Mouse (Mus musculus) hindbrain, embryonic 12.5 days (tissue): Measurements from ENCODE around the gene Mtpn. TPM values are rescaled to one million over a fixed set of nuclear protein-coding genes. Genes with fewer than 3 reads are reported as not detected.
A peak's percentile ranks its signal among the peaks of the same experiment; 100 is the strongest.

ENCODE experiments used
- ATAC-seq: fragments of 200-750 bp; cut with Nextera tagmentation; 2 replicates; pipeline ENCODE4 v1.8.0; 2017; ENCODE audit warnings: moderate TSS enrichment; ENCODE audit not compliant: low FRiP score
- H3K27ac ChIP-seq: fragments of 300-500 bp; sonication (generic); 2 replicates; pipeline ENCODE4 v1.5.1; 2016; ENCODE audit warnings: mild to moderate bottlenecking
- H3K27me3 ChIP-seq: fragments of 300-500 bp; sonication (generic); 2 replicates; pipeline ENCODE4 v1.6.1; 2016; ENCODE audit warnings: mild to moderate bottlenecking
- H3K36me3 ChIP-seq: fragments of 300-500 bp; sonication (generic); 2 replicates; pipeline ENCODE4 v1.6.1; 2016; ENCODE audit warnings: mild to moderate bottlenecking
- H3K4me1 ChIP-seq: fragments of 300-500 bp; sonication (generic); 2 replicates; pipeline ENCODE4 v1.6.1; 2016
- H3K4me2 ChIP-seq: fragments of 300-500 bp; sonication (generic); replicated peaks from 2 replicates; pipeline ENCODE4 v1.6.1; 2016; ENCODE audit warnings: mild to moderate bottlenecking
- H3K4me3 ChIP-seq: fragments of 300-500 bp; sonication (generic); 2 replicates; pipeline ENCODE4 v1.5.1; 2016; ENCODE audit warnings: mild to moderate bottlenecking
- H3K9ac ChIP-seq: fragments of 300-500 bp; sonication (generic); 2 replicates; pipeline ENCODE4 v1.6.1; 2016; ENCODE audit warnings: mild to moderate bottlenecking, moderate library complexity
- H3K9me3 ChIP-seq: fragments of 300-500 bp; sonication (generic); replicated peaks from 2 replicates; pipeline ENCODE4 v1.6.1; 2016; ENCODE audit warnings: mild to moderate bottlenecking
- WGBS: fragments of 180-500 bp; shearing (Covaris S2); methylation state at CpG from one replicate; pipeline ENCODE4 v1.1.7; 2016; 5-methylcytosine and 5-hydroxymethylcytosine counted together
- polyA plus RNA-seq: library from polyadenylated mRNA; unstranded; fragments of >200 nt; fragmentation: Nextera tagmentation; extraction: Ambion mirVana; gene quantifications from 2 replicates; pipeline ENCODE4 v1.2.1, GENCODE M21; 2016

Gene Mtpn
- polyA plus RNA-seq: 171 and 183 TPM in 2 replicates

DNA sequence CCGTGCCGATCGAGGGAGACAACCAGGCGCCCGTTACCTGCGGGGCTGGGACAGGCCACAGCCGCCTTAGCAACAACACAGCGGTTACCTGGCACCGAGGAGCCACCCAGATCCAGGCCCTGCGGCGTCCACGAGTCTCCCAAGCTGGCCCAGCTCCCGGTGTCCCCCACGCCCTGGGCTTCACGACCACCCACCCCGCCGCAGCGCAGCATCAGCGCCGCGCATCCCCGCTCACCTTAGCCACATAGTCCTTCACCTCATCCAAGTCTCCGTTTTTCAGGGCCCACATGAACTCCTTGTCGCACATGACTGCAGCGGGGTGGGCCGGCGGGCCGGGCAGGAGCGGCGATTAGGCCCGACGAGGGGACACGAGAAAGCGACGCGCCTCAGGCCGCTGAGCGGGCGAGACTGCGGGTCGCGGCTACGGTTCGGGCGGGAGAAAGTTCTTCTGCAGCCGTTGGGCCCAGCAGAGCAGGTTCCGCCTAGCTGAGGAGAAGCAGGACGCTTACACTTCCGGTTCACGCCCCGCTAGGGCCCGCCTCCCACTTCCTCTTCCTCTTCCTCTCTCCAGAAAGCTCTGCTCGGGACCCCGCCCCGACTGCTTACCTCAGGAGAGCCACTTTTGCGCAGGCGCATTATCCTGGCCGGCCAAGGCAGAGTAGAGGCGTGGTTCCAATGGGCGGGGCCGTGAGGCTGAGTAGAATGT is at the start of gene Mtpn:
Mtpn (minus strand) TSS at position 585 of the 706 bp plus-strand sequence.
- H3K27me3 ChIP-seq: no peaks in the 10 kb centered on the region
- H3K36me3 ChIP-seq: no peaks in the 10 kb centered on the region
- H3K9me3 ChIP-seq: no peaks in the 10 kb centered on the region
- WGBS: under 1% methylated on average over 61 of the region's 61 CpGs
- peak within 1 kb of the TSS; percentile 60 for H3K4me2 ChIP-seq
- H3K27ac ChIP-seq: peak within 1 kb of the TSS; percentile 81
- peaks cover 11% of the 10 kb centered on the region for H3K4me1 ChIP-seq
- ATAC-seq: peak; percentile 100
- peak within 1 kb of the TSS; percentile 95 for H3K4me3 ChIP-seq
- H3K9ac ChIP-seq: peak within 1 kb of the TSS; percentile 91

DNA sequence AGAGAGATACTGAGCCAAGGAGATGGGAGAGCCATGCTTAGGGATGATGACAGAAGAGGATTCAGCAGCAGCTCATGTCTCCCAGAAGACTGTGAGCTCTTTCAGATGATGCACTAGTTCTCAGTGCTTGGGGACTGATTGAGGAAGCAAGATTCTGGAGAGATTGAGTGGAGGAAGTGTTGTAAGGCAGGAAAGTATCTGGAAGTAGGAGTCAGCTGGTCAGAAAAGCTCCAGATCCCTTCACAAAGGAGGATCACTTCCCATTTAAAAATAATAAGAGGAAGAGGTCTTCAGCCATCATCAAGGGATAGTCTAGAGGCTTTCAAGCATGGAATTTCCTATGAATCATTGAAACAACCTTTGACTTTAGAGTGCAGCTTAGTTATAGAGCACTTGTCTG is 29.0 kb upstream of the Mtpn start:
- Histone ChIP-seq H3K27ac (no peak overlapping the region), H3K4me2 (no peak overlapping the region), H3K4me1 (no peaks in the 10 kb centered on the region), H3K27me3 (no peaks in the 10 kb centered on the region), H3K4me3 (no peak overlapping the region), H3K9ac (no peak overlapping the region), H3K36me3 (no peaks in the 10 kb centered on the region), H3K9me3 (no peaks in the 10 kb centered on the region)
- no peak for ATAC-seq

DNA sequence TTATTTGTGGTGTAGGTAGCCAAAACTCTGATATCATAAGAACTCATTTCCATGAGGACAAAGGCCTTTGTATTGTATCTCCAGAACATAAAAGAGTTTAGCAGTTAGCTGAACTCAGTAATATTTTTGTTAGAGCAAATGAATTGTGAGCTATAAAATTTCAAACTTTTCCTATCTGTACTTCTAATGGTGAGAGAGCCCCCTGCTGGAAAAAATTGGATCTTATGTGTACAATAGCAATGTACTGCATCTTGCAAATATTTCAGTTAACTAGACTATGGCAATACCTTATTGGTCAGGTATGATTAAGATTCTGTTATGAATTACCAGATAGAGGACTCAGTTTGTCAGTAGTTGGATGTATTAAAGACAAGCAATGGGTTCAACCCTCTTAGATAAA is 28.1 kb upstream of the Mtpn start:
- Histone ChIP-seq H3K27ac (no peak overlapping the region), H3K9me3 (no peaks in the 10 kb centered on the region), H3K27me3 (no peaks in the 10 kb centered on the region), H3K4me3 (no peak overlapping the region), H3K36me3 (no peaks in the 10 kb centered on the region), H3K4me2 (no peak overlapping the region), H3K9ac (no peak overlapping the region), H3K4me1 (no peaks in the 10 kb centered on the region)
- no peak for ATAC-seq

DNA sequence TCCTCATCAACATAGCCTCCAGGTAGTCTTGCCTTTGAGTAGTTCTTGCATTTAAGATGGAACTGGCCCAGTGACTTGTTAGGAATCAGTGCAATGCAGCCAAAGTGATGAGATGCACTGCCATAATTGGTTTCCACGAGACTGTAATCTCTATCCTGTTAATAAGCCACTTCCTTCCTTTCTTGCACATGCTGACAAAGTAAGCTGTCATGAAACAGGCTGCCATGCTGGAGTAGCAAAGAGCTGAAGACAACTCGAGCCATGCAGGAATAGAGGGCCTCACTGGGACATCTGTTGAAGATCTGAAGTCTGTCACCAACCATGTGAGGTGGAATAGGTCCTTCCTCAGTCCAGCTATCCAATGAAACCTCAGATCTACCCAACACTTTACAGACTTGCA is 20.3 kb upstream of the Mtpn start:
- Histone ChIP-seq H3K4me1 (no peaks in the 10 kb centered on the region), H3K36me3 (no peaks in the 10 kb centered on the region), H3K4me3 (no peak overlapping the region), H3K9me3 (no peaks in the 10 kb centered on the region), H3K9ac (no peak overlapping the region), H3K4me2 (no peak overlapping the region), H3K27me3 (no peaks in the 10 kb centered on the region), H3K27ac (no peak overlapping the region)
- no peak for ATAC-seq
- 78% methylated on average over 2 of the region's 2 CpGs for WGBS

DNA sequence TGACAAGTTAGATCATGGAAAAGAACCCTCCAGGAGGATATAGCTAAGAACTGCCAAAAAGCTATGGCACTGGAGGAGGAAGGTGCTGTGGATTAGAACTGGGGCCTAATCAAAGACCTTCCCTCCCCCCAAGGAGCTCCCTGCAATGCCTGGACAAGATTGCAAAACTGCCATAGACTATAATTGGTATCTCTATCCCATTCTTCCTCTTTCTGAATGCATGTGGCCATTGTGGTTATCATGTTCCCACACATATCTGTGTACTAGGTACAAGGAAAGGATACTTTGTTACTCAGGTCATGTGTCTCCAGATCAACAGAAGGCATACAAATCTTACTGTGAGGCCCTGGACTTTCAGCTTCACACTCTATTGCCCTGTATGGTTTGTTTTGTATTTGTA is 4.7 kb upstream of the Mtpn start:
- Histone ChIP-seq H3K27me3 (no peaks in the 10 kb centered on the region), H3K36me3 (no peaks in the 10 kb centered on the region), H3K4me1 (no peaks in the 10 kb centered on the region), H3K9me3 (no peaks in the 10 kb centered on the region), H3K27ac (no peak overlapping the region), H3K9ac (no peak overlapping the region), H3K4me2 (no peak overlapping the region), H3K4me3 (no peak overlapping the region)
- ATAC-seq: no peak

DNA sequence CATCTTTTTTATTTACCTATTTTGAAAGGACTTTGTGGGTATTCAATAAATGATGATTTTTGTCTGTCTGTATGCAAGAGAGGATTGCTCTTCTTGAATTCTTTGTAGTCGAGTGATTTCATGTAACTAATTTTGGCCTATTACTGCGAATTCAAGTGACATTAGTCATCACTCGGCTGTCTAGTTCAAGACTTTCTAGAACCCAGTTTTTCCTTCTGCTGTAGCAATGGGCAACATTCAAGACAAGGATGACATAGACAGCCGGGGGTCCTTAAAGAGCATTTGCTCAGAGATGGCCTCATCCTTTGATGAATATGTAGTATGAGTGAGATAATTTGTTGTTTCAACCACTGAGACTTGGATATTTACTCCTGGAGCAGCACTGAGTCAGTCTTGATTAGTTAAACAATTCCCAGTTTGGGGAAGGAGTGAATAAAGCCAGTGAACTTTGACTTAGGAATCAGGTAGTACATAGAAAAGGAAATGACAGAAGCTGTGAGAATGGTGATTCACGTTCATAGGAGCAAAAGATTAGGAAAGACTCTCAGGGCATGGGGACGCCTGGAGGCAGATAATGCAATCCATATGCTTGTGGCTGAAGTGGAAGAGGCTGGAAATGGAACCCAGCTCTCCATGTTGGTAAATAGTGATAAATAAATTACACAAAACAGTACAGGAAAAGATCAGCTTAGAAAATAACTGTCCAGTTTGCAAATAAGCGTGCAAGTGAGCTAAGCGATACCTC is 3.1 kb upstream of the Mtpn start:
- WGBS: 83% methylated on average over 8 of the region's 8 CpGs
- H3K9ac ChIP-seq: no peak overlapping the region

DNA sequence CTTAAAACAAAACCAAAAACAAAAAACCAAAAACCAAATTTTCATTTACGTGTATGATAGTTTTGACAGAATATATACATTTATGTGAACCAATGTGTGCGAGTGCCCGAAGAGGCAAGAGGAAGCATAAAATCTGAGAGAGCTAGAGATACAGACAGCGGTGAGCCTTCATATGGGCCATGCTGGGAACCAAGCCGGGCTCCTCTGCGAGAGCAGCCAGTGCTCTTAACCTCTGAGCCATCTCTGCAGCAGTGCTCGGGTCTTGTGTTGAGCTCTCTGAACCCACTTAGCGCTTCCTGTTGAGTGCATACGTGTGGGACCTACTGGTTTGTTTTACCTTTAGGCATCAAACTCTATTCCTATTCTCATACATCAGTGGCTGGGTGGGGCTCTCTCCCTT is 689 bp upstream of the Mtpn start:
- Histone ChIP-seq H3K36me3 (no peaks in the 10 kb centered on the region), H3K27ac (no peak overlapping the region), H3K9ac (no peak overlapping the region), H3K4me3 (no peak overlapping the region), H3K4me2 (no peak overlapping the region), H3K4me1 (peaks cover 11% of the 10 kb centered on the region), H3K27me3 (no peaks in the 10 kb centered on the region), H3K9me3 (no peaks in the 10 kb centered on the region)
- WGBS: 92% methylated on average over 9 of the region's 9 CpGs
- ATAC-seq: no peak

More for the DNA sequence above, 3.1 kb upstream of the Mtpn start:
- H3K4me2 ChIP-seq: no peak overlapping the region
- H3K27me3 ChIP-seq: no peaks in the 10 kb centered on the region
- H3K4me3 ChIP-seq: no peak overlapping the region
- H3K27ac ChIP-seq: no peak overlapping the region
- H3K9me3 ChIP-seq: no peaks in the 10 kb centered on the region
- peaks cover 10% of the 10 kb centered on the region for H3K4me1 ChIP-seq
- ATAC-seq: no peak
- H3K36me3 ChIP-seq: no peaks in the 10 kb centered on the region

DNA sequence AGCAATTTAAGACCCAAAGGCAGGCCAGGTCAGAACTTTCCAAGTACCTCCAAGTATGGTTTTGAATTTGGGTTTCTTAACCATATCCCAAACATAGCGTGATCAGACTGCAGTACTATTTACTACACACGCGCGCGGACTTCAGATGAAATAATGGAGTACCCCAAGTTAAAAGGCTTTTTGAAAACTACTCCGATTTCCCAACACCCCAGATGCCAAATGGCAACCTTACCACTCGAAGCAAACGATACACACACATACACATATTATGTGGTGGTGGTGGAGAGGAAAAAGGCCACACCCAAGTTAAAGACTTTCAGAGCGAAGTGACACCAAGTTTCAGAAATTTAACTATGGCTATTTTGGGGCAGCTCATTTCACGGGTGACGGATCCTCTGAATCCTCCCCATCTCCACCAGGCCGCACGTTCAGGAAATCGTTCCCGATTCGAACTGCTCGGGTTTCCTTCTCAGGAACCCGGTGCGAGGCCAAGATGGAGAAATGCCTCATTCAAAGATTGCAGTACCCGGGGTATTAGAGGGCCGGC is 858 bp downstream of the Mtpn start:
- H3K4me1 ChIP-seq: peaks cover 11% of the 10 kb centered on the region
- no peaks in the 10 kb centered on the region for H3K9me3 ChIP-seq
- peak overlapping the region; percentile 81; the same call in 1 of the 2 replicates for H3K27ac ChIP-seq
- H3K4me2 ChIP-seq: peak overlapping the region; percentile 60
- H3K27me3 ChIP-seq: no peaks in the 10 kb centered on the region
- H3K4me3 ChIP-seq: peak overlapping the region; percentile 95
- no peaks in the 10 kb centered on the region for H3K36me3 ChIP-seq
- WGBS: 6% methylated on average over 21 of the region's 21 CpGs
- no peak for ATAC-seq
- H3K9ac ChIP-seq: peak overlapping the region; percentile 91

DNA sequence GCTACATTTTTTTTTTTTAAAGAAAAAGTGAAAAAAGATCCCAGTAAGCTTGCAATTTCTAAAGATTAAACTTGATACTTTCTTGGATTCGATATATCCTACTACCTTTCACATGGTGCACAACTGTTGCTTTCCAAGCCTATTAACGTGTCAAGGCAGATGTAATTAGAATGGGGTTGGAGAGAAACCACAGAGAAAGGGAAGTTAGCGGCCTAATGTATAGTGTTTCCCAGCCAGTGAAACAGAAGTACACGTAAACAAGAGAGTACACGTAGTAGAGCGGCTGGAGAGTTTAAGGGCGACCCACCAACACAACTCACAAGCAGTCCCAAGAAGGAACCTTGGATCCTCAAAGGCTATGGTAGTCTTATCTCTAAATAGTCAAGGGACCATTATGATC is 3.7 kb downstream of the Mtpn start:
- 91% methylated on average over 7 of the region's 7 CpGs for WGBS
- Histone ChIP-seq H3K4me3 (no peak overlapping the region), H3K4me1 (peaks cover 11% of the 10 kb centered on the region), H3K27me3 (no peaks in the 10 kb centered on the region), H3K9me3 (no peaks in the 10 kb centered on the region), H3K9ac (no peak overlapping the region), H3K27ac (no peak overlapping the region), H3K36me3 (no peaks in the 10 kb centered on the region), H3K4me2 (no peak overlapping the region)
- no peak for ATAC-seq

DNA sequence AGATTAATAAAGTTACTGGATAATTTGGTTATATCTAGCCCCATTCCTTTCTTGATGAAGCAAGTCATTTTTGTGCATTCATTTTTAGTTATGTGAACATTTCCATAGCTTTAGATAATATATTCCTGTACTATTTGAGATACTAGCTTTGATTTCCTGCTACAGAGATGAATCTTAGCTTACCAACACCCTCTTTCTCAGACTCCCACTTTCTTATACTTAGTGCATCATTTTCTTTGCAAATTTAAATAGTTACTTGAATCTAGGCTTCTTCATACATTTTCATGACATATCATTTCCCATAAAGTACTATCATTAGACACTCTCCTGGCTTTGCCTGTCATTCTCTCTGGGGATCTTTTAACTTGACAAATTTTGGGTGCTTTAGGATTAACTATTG is 26.3 kb downstream of the Mtpn start:
- H3K27ac ChIP-seq: no peak overlapping the region
- H3K4me3 ChIP-seq: no peak overlapping the region
- ATAC-seq: no peak
- H3K9me3 ChIP-seq: no peaks in the 10 kb centered on the region
- peaks cover 15% of the 10 kb centered on the region for H3K36me3 ChIP-seq
- H3K4me1 ChIP-seq: no peaks in the 10 kb centered on the region
- H3K9ac ChIP-seq: no peak overlapping the region
- no peaks in the 10 kb centered on the region for H3K27me3 ChIP-seq
- H3K4me2 ChIP-seq: no peak overlapping the region

DNA sequence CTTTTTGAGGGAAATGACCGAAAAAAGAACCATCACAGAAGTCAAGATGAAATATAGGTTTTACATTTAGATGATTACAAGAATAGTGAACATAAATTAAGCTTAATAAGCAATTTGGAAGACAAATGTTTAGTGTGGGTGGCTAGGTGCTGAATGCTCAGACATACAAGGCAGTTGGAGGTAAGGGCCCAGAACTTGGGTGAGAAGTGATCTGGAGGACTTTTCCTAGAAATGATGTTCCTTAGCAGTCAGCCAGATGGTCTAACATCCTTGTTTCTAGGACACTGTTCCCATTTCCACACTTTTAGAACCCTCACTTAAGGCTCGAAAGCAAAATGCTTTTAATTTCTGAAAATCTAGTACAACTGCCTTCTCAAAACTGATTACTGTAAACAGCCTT is 34.9 kb downstream of the Mtpn start:
- H3K4me1 ChIP-seq: no peaks in the 10 kb centered on the region
- 91% methylated on average over 2 of the region's 2 CpGs for WGBS
- H3K4me2 ChIP-seq: no peak overlapping the region
- H3K9me3 ChIP-seq: no peaks in the 10 kb centered on the region
- no peaks in the 10 kb centered on the region for H3K36me3 ChIP-seq
- no peak for ATAC-seq
- H3K27me3 ChIP-seq: no peaks in the 10 kb centered on the region
- no peak overlapping the region for H3K27ac ChIP-seq
- no peak overlapping the region for H3K4me3 ChIP-seq
- no peak overlapping the region for H3K9ac ChIP-seq

DNA sequence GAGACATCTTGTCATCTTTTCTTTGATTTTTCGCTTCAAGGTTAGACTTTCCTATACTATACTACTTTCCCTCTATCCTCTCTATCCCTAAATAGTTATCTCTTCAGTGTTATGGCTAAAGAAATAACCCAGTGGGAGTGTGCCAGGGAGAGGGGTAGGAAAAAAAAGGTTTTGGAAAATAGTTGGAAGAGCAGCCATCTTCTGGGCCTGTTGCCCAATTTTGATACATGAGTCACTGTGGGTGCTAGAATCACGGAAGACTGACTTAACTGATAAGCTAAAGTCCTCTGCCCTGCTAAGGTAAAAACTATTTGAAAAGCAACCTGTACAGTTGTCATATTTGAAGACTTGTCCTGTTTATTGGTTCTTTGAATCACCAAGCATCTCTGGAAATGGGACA is 36.8 kb downstream of the Mtpn start:
- Histone ChIP-seq H3K9me3 (no peaks in the 10 kb centered on the region), H3K27ac (no peak overlapping the region), H3K4me1 (no peaks in the 10 kb centered on the region), H3K27me3 (no peaks in the 10 kb centered on the region), H3K4me2 (no peak overlapping the region), H3K9ac (no peak overlapping the region), H3K36me3 (no peaks in the 10 kb centered on the region), H3K4me3 (no peak overlapping the region)
- ATAC-seq: no peak
- WGBS: 95% methylated on average over 2 of the region's 2 CpGs
